Mouse (Mus musculus) heart, embryonic 11.5 days (tissue): Measurements from ENCODE around the gene Emc10. TPM values are rescaled to one million over a fixed set of nuclear protein-coding genes. Genes with fewer than 3 reads are reported as not detected.

Source experiments
- ATAC-seq: fragments of 200-750 bp; cut with Nextera tagmentation; replicated peaks from 2 replicates; pipeline ENCODE4 v1.8.0; 2017; ENCODE audit warnings: moderate library complexity; ENCODE audit not compliant: insufficient number of reproducible peaks, low FRiP score, low TSS enrichment
- H3K27ac ChIP-seq: fragments of 300-500 bp; sonication (generic); 2 replicates; pipeline ENCODE4 v1.5.1; 2014; ENCODE audit warnings: mild to moderate bottlenecking, low read depth, low read length
- H3K27me3 ChIP-seq: fragments of 300-500 bp; sonication (generic); 2 replicates; pipeline ENCODE4 v1.6.1; 2014; ENCODE audit warnings: mild to moderate bottlenecking, low read length, mixed read lengths; ENCODE audit not compliant: control insufficient read depth, insufficient read depth
- H3K36me3 ChIP-seq: fragments of 300-500 bp; sonication (generic); 2 replicates; pipeline ENCODE4 v1.6.1; 2014; ENCODE audit warnings: mild to moderate bottlenecking, low read length, moderate library complexity, mixed read lengths; ENCODE audit not compliant: control insufficient read depth, insufficient read depth
- H3K4me1 ChIP-seq: fragments of 300-500 bp; sonication (generic); 2 replicates; pipeline ENCODE4 v1.6.1; 2014; ENCODE audit warnings: low read length; ENCODE audit not compliant: control insufficient read depth, insufficient read depth
- H3K4me2 ChIP-seq: fragments of 300-500 bp; sonication (generic); 2 replicates; pipeline ENCODE4 v1.6.1; 2014; ENCODE audit warnings: mild to moderate bottlenecking, moderate library complexity
- H3K4me3 ChIP-seq: fragments of 300-500 bp; sonication (generic); 2 replicates; pipeline ENCODE4 v1.5.1; 2014; ENCODE audit warnings: low read depth, low read length
- H3K9ac ChIP-seq: fragments of 300-500 bp; sonication (generic); 2 replicates; pipeline ENCODE4 v1.6.1; 2014; ENCODE audit warnings: mild to moderate bottlenecking, low read depth, low read length, moderate library complexity
- H3K9me3 ChIP-seq: fragments of 300-500 bp; sonication (generic); replicated peaks from 2 replicates; pipeline ENCODE4 v1.6.1; 2016; ENCODE audit warnings: low read length; ENCODE audit not compliant: control insufficient read depth
- WGBS: fragments of 180-500 bp; shearing (Covaris S2); extraction: QIAGEN DNeasy Blood & Tissue Kit; methylation state at CpG from one replicate; pipeline ENCODE4 v1.1.7; 2014; ENCODE audit not compliant: insufficient replicate concordance; 5-methylcytosine and 5-hydroxymethylcytosine counted together
- polyA plus RNA-seq: library from polyadenylated mRNA; unstranded; fragments of >200 nt; fragmentation: Nextera tagmentation; extraction: Ambion mirVana; gene quantifications from 2 replicates; pipeline ENCODE4 v1.2.1, GENCODE M21; 2014

Emc10 gene
- polyA plus RNA-seq, 1 experiment from 2014 or later, result 75.1 TPM

GRCm38 (mm10) chr7:44469677-44470675 lies 26.4 kb downstream of the Emc10 start:
- Histone ChIP-seq H3K9me3 (no peaks in the 10 kb centered on the region), H3K36me3 (no peaks in the 10 kb centered on the region), H3K4me3 (peak overlapping the region; percentile 55), H3K9ac (peak overlapping the region; percentile 73), H3K4me1 (peaks cover 60% of the 10 kb centered on the region), H3K27me3 (no peaks in the 10 kb centered on the region), H3K27ac (peak overlapping the region; percentile 100), H3K4me2 (peak overlapping the region; percentile 84)
- WGBS, result 53% methylated on average over 16 of the region's 16 CpGs
- ATAC-seq, result no peak

GRCm38 (mm10) chr7:44468644-44469285 lies 27.6 kb downstream of the Emc10 start:
- peak overlapping the region; percentile 100 for H3K27ac ChIP-seq
- WGBS, result 36% methylated on average over 15 of the region's 15 CpGs
- peaks cover 63% of the 10 kb centered on the region for H3K4me1 ChIP-seq

GRCm38 (mm10) chr7:44467811-44468411 lies 28.4 kb downstream of the Emc10 start, which contains the start of gene Josd2:
Gene Josd2, plus strand, starts transcription at chr7:44467980.
- Histone ChIP-seq H3K27ac (peak within 1 kb of the TSS; percentile 100), H3K36me3 (no peaks in the 10 kb centered on the region), H3K4me1 (peaks cover 61% of the 10 kb centered on the region), H3K9me3 (no peaks in the 10 kb centered on the region), H3K4me3 (peak within 1 kb of the TSS; percentile 55), H3K27me3 (peaks cover 16% of the 10 kb centered on the region), H3K9ac (peak within 1 kb of the TSS; percentile 73), H3K4me2 (peak within 1 kb of the TSS; percentile 84)
- ATAC-seq, result peak; percentile 78
- under 1% methylated on average over 42 of the region's 42 CpGs for WGBS

More at GRCm38 (mm10) chr7:44468644-44469285, 27.6 kb downstream of the Emc10 start:
- Histone ChIP-seq H3K9me3 (no peaks in the 10 kb centered on the region), H3K27me3 (peaks cover 7% of the 10 kb centered on the region), H3K4me2 (peak overlapping the region; percentile 84), H3K4me3 (peak overlapping the region; percentile 55), H3K9ac (peak overlapping the region; percentile 73), H3K36me3 (no peaks in the 10 kb centered on the region)
- ATAC-seq, result no peak

GRCm38 (mm10) chr7:44466888-44467311 lies 29.4 kb downstream of the Emc10 start:
- Histone ChIP-seq H3K27me3 (peaks cover 26% of the 10 kb centered on the region), H3K4me1 (peaks cover 59% of the 10 kb centered on the region)

GRCm38 (mm10) chr7:44466006-44466887 lies 30.1 kb downstream of the Emc10 start:
- H3K4me3 ChIP-seq, result no peak overlapping the region
- no peak overlapping the region for H3K4me2 ChIP-seq
- H3K27ac ChIP-seq, result no peak overlapping the region; the same call in 1 of the 2 replicates
- 73% methylated on average over 10 of the region's 10 CpGs for WGBS
- H3K27me3 ChIP-seq, result peaks cover 32% of the 10 kb centered on the region
- peaks cover 53% of the 10 kb centered on the region for H3K4me1 ChIP-seq
- no peaks in the 10 kb centered on the region for H3K9me3 ChIP-seq
- peak overlapping the region; percentile 39; the same call in 1 of the 2 replicates for H3K9ac ChIP-seq
- no peaks in the 10 kb centered on the region for H3K36me3 ChIP-seq
- no peak for ATAC-seq

More at GRCm38 (mm10) chr7:44466888-44467311, 29.4 kb downstream of the Emc10 start:
- Histone ChIP-seq H3K4me3 (no peak overlapping the region), H3K9me3 (no peaks in the 10 kb centered on the region), H3K27ac (peak overlapping the region; percentile 41; the same call in 1 of the 2 replicates), H3K9ac (peak overlapping the region; percentile 39; the same call in 1 of the 2 replicates), H3K4me2 (peak overlapping the region; percentile 7; the same call in 1 of the 2 replicates), H3K36me3 (no peaks in the 10 kb centered on the region)
- ATAC-seq, result no peak
- 82% methylated on average over 16 of the region's 16 CpGs for WGBS

- peak within 1 kb of the TSS; percentile 16; the same call in 1 of the 2 replicates for H3K27ac ChIP-seq
- no peak for ATAC-seq
- WGBS, result 65% methylated on average over 2 of the region's 2 CpGs
- H3K4me2 ChIP-seq, result no peak within 1 kb of the TSS
- peaks cover 41% of the 10 kb centered on the region for H3K27me3 ChIP-seq
- no peak within 1 kb of the TSS; the same call in 1 of the 2 replicates for H3K9ac ChIP-seq
- H3K36me3 ChIP-seq, result no peaks in the 10 kb centered on the region
- H3K4me1 ChIP-seq, result peaks cover 42% of the 10 kb centered on the region
- H3K4me3 ChIP-seq, result no peak within 1 kb of the TSS
- H3K9me3 ChIP-seq, result no peaks in the 10 kb centered on the region
Measured at GRCm38 (mm10) chr7:44465111-44465510, 31.2 kb downstream of the Emc10 start, which contains the start of gene Aspdh. Gene Aspdh, plus strand, starts transcription at chr7:44465391.

GRCm38 (mm10) chr7:44464511-44464910 lies 31.8 kb downstream of the Emc10 start:
- Histone ChIP-seq H3K4me2 (no peak overlapping the region), H3K27ac (0 out of 2 replicates have a peak overlapping the region, but pooled peaks have one; percentile 16), H3K9me3 (no peaks in the 10 kb centered on the region), H3K36me3 (no peaks in the 10 kb centered on the region), H3K9ac (no peak overlapping the region; the same call in 1 of the 2 replicates), H3K4me1 (peaks cover 36% of the 10 kb centered on the region), H3K27me3 (peaks cover 44% of the 10 kb centered on the region), H3K4me3 (no peak overlapping the region)
- no peak for ATAC-seq
- WGBS, result 27% methylated on average over 4 of the region's 4 CpGs
